Mouse (Mus musculus) forebrain, postnatal 0 days (tissue): ENCODE measurements around the gene Ctxn2. TPM values are rescaled to one million over a fixed set of nuclear protein-coding genes. Genes with fewer than 3 reads are reported as not detected.
"Not testable (repeated sequence)": the region's sequence is repeated elsewhere in the genome, so short reads cannot be mapped to it uniquely, and the experiment has no call there.

Experiments
- ATAC-seq: fragments of 200-750 bp; cut with Nextera tagmentation; 2 replicates; pipeline ENCODE4 v1.8.0; 2017; ENCODE audit warnings: mild to moderate bottlenecking, moderate library complexity
- DNase-seq: peaks from one replicate; pipeline ENCODE4 v3.0.0-alpha.2; 2015
- H3K27ac ChIP-seq: fragments of 300-500 bp; sonication (generic); 2 replicates; pipeline ENCODE4 v1.5.1; 2014; ENCODE audit warnings: low read depth, mild to moderate bottlenecking, antibody characterized with exemption, low read length, moderate library complexity, mixed read lengths
- H3K27me3 ChIP-seq: fragments of 300-500 bp; sonication (generic); 2 replicates; pipeline ENCODE4 v1.6.1; 2014; ENCODE audit warnings: mild to moderate bottlenecking, low read length, mixed read lengths; ENCODE audit not compliant: insufficient read depth
- H3K36me3 ChIP-seq: fragments of 300-500 bp; sonication (generic); 2 replicates; pipeline ENCODE4 v1.6.1; 2014; ENCODE audit warnings: mild to moderate bottlenecking, moderate library complexity; ENCODE audit not compliant: insufficient read depth
- H3K4me1 ChIP-seq: fragments of 300-500 bp; sonication (generic); 2 replicates; pipeline ENCODE4 v1.6.1; 2014; ENCODE audit warnings: antibody characterized with exemption; ENCODE audit not compliant: insufficient read depth
- H3K4me2 ChIP-seq: fragments of 300-500 bp; sonication (generic); 2 replicates; pipeline ENCODE4 v1.6.1; 2014; ENCODE audit warnings: low read depth, mild to moderate bottlenecking, moderate library complexity
- H3K4me3 ChIP-seq: fragments of 300-500 bp; sonication (generic); 2 replicates; pipeline ENCODE4 v1.5.1; 2014; ENCODE audit warnings: low read depth, low read length, mixed read lengths
- H3K9ac ChIP-seq: fragments of 300-500 bp; sonication (generic); 2 replicates; pipeline ENCODE4 v1.6.1; 2014; ENCODE audit warnings: mild to moderate bottlenecking
- H3K9me3 ChIP-seq: fragments of 300-500 bp; sonication (generic); 2 replicates; pipeline ENCODE4 v1.6.1; 2016; ENCODE audit warnings: low read length
- CTCF ChIP-seq: sonication (generic); IDR thresholded peaks from 2 replicates; pipeline ENCODE4 v1.5.1; 2016; ENCODE audit warnings: antibody characterized with exemption, control low read depth, low read depth
- WGBS: fragments of 180-500 bp; shearing (Covaris S2); extraction: QIAGEN DNeasy Blood & Tissue Kit; methylation state at CpG from one replicate; pipeline ENCODE4 v1.1.7; 2014; 5-methylcytosine and 5-hydroxymethylcytosine counted together
- polyA plus RNA-seq: library from polyadenylated mRNA; unstranded; fragments of >200 nt; fragmentation: Nextera tagmentation; extraction: Ambion mirVana; gene quantifications from 2 replicates; pipeline ENCODE4 v1.2.1, GENCODE M21; 2015
- total RNA-seq: library from RNA; depleted of rRNA; stranded (reverse); fragments of >200 nt; gene quantifications from 2 replicates; pipeline ENCODE4 v1.2.3, GENCODE M21; 2014; rRNA removed

The Ctxn2 gene
- total RNA-seq = 6.4 and 8.2 TPM in 2 replicates
- 21.5 and 23.0 TPM in 2 replicates for polyA plus RNA-seq

GRCm38 (mm10) chr2:125135903-125136811 lies at the start of gene Ctxn2:
Ctxn2 (plus strand) TSS chr2:125136692.
- H3K27ac ChIP-seq = peak within 1 kb of the TSS; percentile 85
- H3K9ac ChIP-seq = peak within 1 kb of the TSS; percentile 60
- no peak for TF ChIP-seq CTCF
- H3K36me3 ChIP-seq = no peaks in the 10 kb centered on the region
- ATAC-seq = peak; percentile 88
- no peaks in the 10 kb centered on the region for H3K27me3 ChIP-seq
- H3K4me3 ChIP-seq = peak within 1 kb of the TSS; percentile 51
- H3K4me1 ChIP-seq = no peaks in the 10 kb centered on the region; the same call in 1 of the 2 replicates
- DNase-seq = peak; percentile 79
- under 1% methylated on average over 39 of the region's 39 CpGs for WGBS
- H3K4me2 ChIP-seq = peak within 1 kb of the TSS; percentile 53
- H3K9me3 ChIP-seq = no peaks in the 10 kb centered on the region

- ATAC-seq = no peak
- peaks cover 24% of the 10 kb centered on the region for H3K36me3 ChIP-seq
- 95% methylated on average over 7 of the region's 7 CpGs for WGBS
- H3K9me3 ChIP-seq = no peaks in the 10 kb centered on the region
- no peak overlapping the region for H3K9ac ChIP-seq
- no peak overlapping the region for H3K4me3 ChIP-seq
- H3K4me1 ChIP-seq = no peaks in the 10 kb centered on the region
- H3K27ac ChIP-seq = no peak overlapping the region
- DNase-seq = no peak
- no peaks in the 10 kb centered on the region for H3K27me3 ChIP-seq
- TF ChIP-seq CTCF = no peak
- no peak overlapping the region for H3K4me2 ChIP-seq
Observed at GRCm38 (mm10) chr2:125088757-125089156, 47.7 kb upstream of the Ctxn2 start.

- not testable (repeated sequence) for H3K4me3 ChIP-seq, ATAC-seq, H3K27ac ChIP-seq, H3K4me1 ChIP-seq, H3K4me2 ChIP-seq, DNase-seq, H3K27me3 ChIP-seq, H3K9me3 ChIP-seq, H3K9ac ChIP-seq
- 79% methylated on average over 3 of the region's 3 CpGs for WGBS
- peaks cover 26% of the 10 kb centered on the region for H3K36me3 ChIP-seq
Observed at GRCm38 (mm10) chr2:125092123-125092522, 44.4 kb upstream of the Ctxn2 start.

- H3K9me3 ChIP-seq, H3K4me2 ChIP-seq, DNase-seq, H3K27me3 ChIP-seq, H3K9ac ChIP-seq, H3K4me1 ChIP-seq, ATAC-seq, H3K4me3 ChIP-seq, H3K27ac ChIP-seq: not testable (repeated sequence)
- 96% methylated on average over 13 of the region's 13 CpGs for WGBS
- peaks cover 24% of the 10 kb centered on the region for H3K36me3 ChIP-seq
Observed at GRCm38 (mm10) chr2:125104491-125104890, 32.0 kb upstream of the Ctxn2 start.

GRCm38 (mm10) chr2:125106536-125106935 lies 30.0 kb upstream of the Ctxn2 start:
- H3K4me3 ChIP-seq, H3K27me3 ChIP-seq, H3K9ac ChIP-seq, H3K27ac ChIP-seq, DNase-seq, H3K4me1 ChIP-seq, H3K9me3 ChIP-seq, ATAC-seq, H3K4me2 ChIP-seq: not testable (repeated sequence)
- WGBS = 65% methylated on average over 4 of the region's 4 CpGs
- H3K36me3 ChIP-seq = peaks cover 24% of the 10 kb centered on the region

GRCm38 (mm10) chr2:125119381-125120110 lies 16.9 kb upstream of the Ctxn2 start:
- no peak for ATAC-seq
- no peak overlapping the region for H3K4me3 ChIP-seq
- no peak for DNase-seq
- no peak for TF ChIP-seq CTCF
- no peaks in the 10 kb centered on the region for H3K36me3 ChIP-seq
- no peaks in the 10 kb centered on the region for H3K27me3 ChIP-seq
- H3K4me2 ChIP-seq = no peak overlapping the region
- peaks cover 19% of the 10 kb centered on the region; the same call in 1 of the 2 replicates for H3K4me1 ChIP-seq
- WGBS = 58% methylated on average over 6 of the region's 6 CpGs
- no peak overlapping the region for H3K27ac ChIP-seq
- no peaks in the 10 kb centered on the region for H3K9me3 ChIP-seq
- no peak overlapping the region for H3K9ac ChIP-seq

GRCm38 (mm10) chr2:125122288-125122623 lies 14.2 kb upstream of the Ctxn2 start:
- DNase-seq (peak; percentile 70), ATAC-seq (peak; percentile 63)
- Histone ChIP-seq H3K27me3 (no peaks in the 10 kb centered on the region), H3K9ac (peak overlapping the region; percentile 97), H3K4me1 (peaks cover 19% of the 10 kb centered on the region; the same call in 1 of the 2 replicates), H3K4me3 (peak overlapping the region; percentile 67), H3K4me2 (peak overlapping the region; percentile 64), H3K36me3 (no peaks in the 10 kb centered on the region), H3K27ac (peak overlapping the region; percentile 95), H3K9me3 (no peaks in the 10 kb centered on the region)
- under 1% methylated on average over 4 of the region's 4 CpGs for WGBS
- no peak for TF ChIP-seq CTCF
